In the genomic region with DNA sequence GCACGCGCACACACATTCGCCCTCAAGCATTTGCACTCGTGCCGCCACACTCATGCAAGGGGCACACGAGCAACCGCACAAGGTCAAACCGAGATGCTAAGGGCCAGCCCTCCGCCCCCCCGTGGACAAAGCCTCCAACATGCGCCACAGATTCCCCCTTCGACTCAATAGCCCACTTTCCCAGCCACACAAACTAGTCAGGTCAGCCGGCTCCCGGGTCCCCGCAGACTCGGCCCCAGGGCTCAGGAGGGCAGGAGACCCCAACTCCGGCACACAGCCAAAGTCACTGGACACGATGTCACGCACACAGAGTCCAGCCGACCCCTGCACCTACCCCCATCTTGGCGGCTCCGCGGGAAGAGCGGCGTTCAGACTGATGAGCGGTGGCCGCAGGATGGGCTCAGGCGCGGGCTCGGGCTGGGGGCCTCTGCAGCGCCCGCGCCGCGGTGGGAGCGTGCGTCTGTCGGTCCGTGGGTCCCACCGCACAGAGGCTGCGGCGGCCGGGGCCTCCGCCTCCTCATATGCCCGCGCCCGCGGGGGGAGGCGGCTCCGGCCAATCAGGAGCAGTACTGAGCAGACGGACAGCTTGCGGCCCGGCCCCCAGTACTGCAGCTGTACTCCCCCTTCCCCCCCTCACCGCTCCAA, we compare ENCODE assay signal across 8 mouse cellular contexts. TPM values are rescaled to one million over a fixed set of nuclear protein-coding genes. Genes with fewer than 3 reads are reported as not detected.
DNase-seq lines count a peak whose midpoint lies in the region; ATAC-seq and TF ChIP-seq lines count a peak whose summit lies in the region.

Gene Atp1a3, minus strand, starts transcription at position 538 of the 645 bp plus-strand sequence.

- no peak for TF ChIP-seq RAD21 in CH12.LX (IDR thresholded peaks at IDR 0.05; ENCODE audit: low read depth, low read length)

- peaks cover 2% of the 10 kb centered on the region for H3K9me3 ChIP-seq in CH12.LX (replicated peaks; ENCODE audit: low read length)
- no peaks in the 10 kb centered on the region for H3K9me3 ChIP-seq in heart, embryonic 15.5 days (replicated peaks)
- no peaks in the 10 kb centered on the region for H3K9me3 ChIP-seq in midbrain, embryonic 16.5 days (replicated peaks; ENCODE audit: control insufficient read depth, low read length, poor library complexity, severe bottlenecking)

- WGBS in heart, embryonic 15.5 days, result 2% methylated on average over 50 of the region's 54 CpGs
- under 1% methylated on average over 42 of the region's 54 CpGs for WGBS in midbrain, embryonic 16.5 days

- no peak for TF ChIP-seq CTCF in CH12.LX (conservative IDR thresholded peaks at IDR 0.05 in 1 of 2, IDR thresholded peaks at IDR 0.05 in 1 of 2; ENCODE audit: low read depth in 2 of 2, low read length in 2 of 2)

- no peak within 1 kb of the TSS for H3K4me3 ChIP-seq in CH12.LX (replicated peaks in 1 of 3; ENCODE audit: low read depth in 2 of 3, low read length in 2 of 3, poor library complexity in 1 of 3)
- peak within 1 kb of the TSS; percentile 40 for H3K4me3 ChIP-seq in heart, embryonic 15.5 days
- H3K4me3 ChIP-seq in midbrain, embryonic 16.5 days (ENCODE audit: low read depth, low read length), result peak within 1 kb of the TSS; percentile 90

- no peaks in the 10 kb centered on the region for H3K79me2 ChIP-seq in CH12.LX (replicated peaks; ENCODE audit: control insufficient read depth, extremely low read depth, insufficient read depth, poor library complexity, severe bottlenecking)

- no peak for TF ChIP-seq EP300 in CH12.LX (IDR thresholded peaks at IDR 0.05; ENCODE audit: low read length)

- H3K36me3 ChIP-seq in CH12.LX (replicated peaks in 1 of 2; ENCODE audit: control insufficient read depth in 1 of 2, insufficient read depth in 1 of 2, low read length in 1 of 2), result peaks cover 0 to 2% of the 10 kb centered on the region in 2 experiments
- no peaks in the 10 kb centered on the region for H3K36me3 ChIP-seq in heart, embryonic 15.5 days
- H3K36me3 ChIP-seq in midbrain, embryonic 16.5 days (ENCODE audit: control insufficient read depth, insufficient read depth, low read length), result peaks cover 8% of the 10 kb centered on the region; the same call in 1 of the 2 replicates

- H3K4me2 ChIP-seq in CH12.LX (ENCODE audit: insufficient read depth, low read depth, poor library complexity, severe bottlenecking), result 0 out of 2 replicates have a peak within 1 kb of the TSS, but pooled peaks have one; percentile 1
- peak within 1 kb of the TSS; percentile 63 for H3K4me2 ChIP-seq in heart, embryonic 15.5 days
- peak within 1 kb of the TSS; percentile 74 for H3K4me2 ChIP-seq in midbrain, embryonic 16.5 days (ENCODE audit: low read length)

- peaks cover 66% of the 10 kb centered on the region for H3K27me3 ChIP-seq in CH12.LX (replicated peaks)
- H3K27me3 ChIP-seq in heart, embryonic 15.5 days, result peaks cover 75% of the 10 kb centered on the region
- no peaks in the 10 kb centered on the region for H3K27me3 ChIP-seq in midbrain, embryonic 16.5 days (ENCODE audit: control insufficient read depth, insufficient read depth, low read depth, low read length)

- no peak within 1 kb of the TSS for H3K9ac ChIP-seq in CH12.LX (ENCODE audit: insufficient read depth, low read depth)
- H3K9ac ChIP-seq in heart, embryonic 15.5 days, result no peak within 1 kb of the TSS
- H3K9ac ChIP-seq in midbrain, embryonic 16.5 days (ENCODE audit: low read depth, low read length), result peak within 1 kb of the TSS; percentile 99

- no peak within 1 kb of the TSS for H3K27ac ChIP-seq in CH12.LX (ENCODE audit: insufficient read depth, low read depth)
- H3K27ac ChIP-seq in heart, embryonic 15.5 days, result no peak within 1 kb of the TSS
- H3K27ac ChIP-seq in midbrain, embryonic 16.5 days (ENCODE audit: low read length), result peak within 1 kb of the TSS; percentile 98

- in situ Hi-C loops in CH12.LX (cut with MboI; ENCODE audit: low pct_ligation_motif_present, low pct_unique_long_range_greater_than_20kb, low sequenced_read_pairs), result no loop called here

- intact Hi-C loops in left cerebral cortex, postnatal 14 days (cut with DNase I), result loop anchor here (5.0 kb wide), 1 partner anchor 67 kb away; the partner anchor contains the start of genes Grik5 and Zfp574

- dilution Hi-C loops in CH12.LX (cut with MboI; ENCODE audit: extremely low pct_ligation_motif_present, extremely low pct_unique_long_range_greater_than_20kb, low sequenced_read_pairs), result no loop called here

- TF ChIP-seq POLR2A in CH12.LX (IDR thresholded peaks at IDR 0.05; ENCODE audit: low read depth, low read length), result no peak

- ATAC-seq in heart, embryonic 15.5 days (replicated peaks; ENCODE audit: insufficient number of reproducible peaks, insufficient read depth, low FRiP score, low read depth), result peak; percentile 23; the same call in 1 of the 2 replicates
- peak; percentile 88 for ATAC-seq in midbrain, embryonic 16.5 days

- peaks cover 3 to 4% of the 10 kb centered on the region in 2 experiments; a peak in 2 of 4 replicates for H3K4me1 ChIP-seq in CH12.LX (ENCODE audit: control insufficient read depth in 1 of 2, insufficient read depth in 2 of 2)
- H3K4me1 ChIP-seq in heart, embryonic 15.5 days (replicated peaks), result peaks cover 30% of the 10 kb centered on the region
- H3K4me1 ChIP-seq in midbrain, embryonic 16.5 days (ENCODE audit: control insufficient read depth, insufficient read depth, low read length), result peaks cover 75% of the 10 kb centered on the region

- DNase-seq in CH12.LX (ENCODE audit: extremely low read depth), result no peak
- DNase-seq in Muller cell, postnatal 12 days (ENCODE audit: inconsistent ontology term), result peak; percentile 64
- DNase-seq in cerebellum, postnatal 36 days, result peak; percentile 87 to 96
- DNase-seq in left cerebral cortex, postnatal 14 days (ENCODE audit: low spot score in 2 of 2), result peak; percentile 89 to 91
- peak; percentile 47 for DNase-seq in thymus, postnatal 25 days
- DNase-seq in testis, postnatal 10 days (ENCODE audit: low spot score), result no peak

TF ChIP-seq in CH12.LX, 34 proteins besides CTCF, POLR2A, EP300 and RAD21:
- TF ChIP-seq GABPA (IDR thresholded peaks at IDR 0.05; ENCODE audit: insufficient replicate concordance, low read depth, low read length) (no peak), JUN (IDR thresholded peaks at IDR 0.05; ENCODE audit: insufficient read depth, low read depth, low read length) (no peak), JUND (conservative IDR thresholded peaks at IDR 0.05; ENCODE audit: low read depth, low read length) (no peak)

RNA-seq across cellular contexts. Expression of gene Atp1a3, which starts in this region (rescaled TPM):
- total RNA-seq in CH12.LX (2012; rRNA removed) (0.08 and 0.17 TPM in 2 replicates), CH12.LX (2014; rRNA removed) (not detected in 2 replicates)
- polyA plus RNA-seq in CH12.LX (2012; ENCODE audit: insufficient read length, low read depth), result 0.15 and 0.24 TPM in 2 replicates
- 0.54 and 1.9 TPM in 2 replicates for polyA plus RNA-seq in heart, embryonic 15.5 days (2015; fragmentation: Nextera tagmentation; extraction: Ambion mirVana)
- total RNA-seq in left cerebral cortex, postnatal 14 days (2021), result 1,000 to 10,000 TPM; 2,091 to 2,391 TPM
- 447 and 557 TPM in 2 replicates for polyA plus RNA-seq in midbrain, embryonic 16.5 days (2015; fragmentation: Nextera tagmentation; extraction: Ambion mirVana)

Comparison
In these comparisons a context has a peak if more than half of its experiments do, and no peak if none do; other contexts are left out.
1. RNA of gene Atp1a3 (total RNA-seq): 2,091 to 2,391 TPM in left cerebral cortex, postnatal 14 days; 0.08 to 0.17 TPM in CH12.LX; every median in the first group is over 1,000 times any median in the second.
2. RNA of gene Atp1a3 (polyA plus RNA-seq): 447 to 557 TPM in midbrain, embryonic 16.5 days; 0.54 to 1.9 TPM in heart, embryonic 15.5 days and 0.15 to 0.24 TPM in CH12.LX; every median in the first group is over 100 times any median in the second.
3. DNase-seq: peak in Muller cell, postnatal 12 days (single experiment), cerebellum, postnatal 36 days (2 of 2), left cerebral cortex, postnatal 14 days (2 of 2) and thymus, postnatal 25 days (single experiment); none in CH12.LX (single experiment) and testis, postnatal 10 days (single experiment).
4. H3K4me2 ChIP-seq: peak in every context shown above with its lines; median percentile 74 in midbrain, embryonic 16.5 days; 63 in heart, embryonic 15.5 days; 1 in CH12.LX.
5. H3K4me3 ChIP-seq: peak in heart, embryonic 15.5 days (single experiment) and midbrain, embryonic 16.5 days (single experiment); none in CH12.LX (0 of 3).